Mouse (Mus musculus): Measurements from ENCODE around the gene Arfgap3. TPM values are rescaled to one million over a fixed set of nuclear protein-coding genes. Genes with fewer than 3 reads are reported as not detected.
"Not testable (repeated sequence)": the region's sequence is repeated elsewhere in the genome, so short reads cannot be mapped to it uniquely, and the experiment has no call there.

Arfgap3 gene
- polyA plus RNA-seq, 1 experiment from 2014 or later: 36.9 TPM

- H3K4me1 ChIP-seq (replicated peaks): no peaks in the 10 kb centered on the region
- H3K9me3 ChIP-seq: no peaks in the 10 kb centered on the region; the same call in 1 of the 2 replicates
- no peak overlapping the region for H3K4me3 ChIP-seq
- no peaks in the 10 kb centered on the region for H3K27me3 ChIP-seq (ENCODE audit: insufficient read depth, poor library complexity, severe bottlenecking)
- WGBS: 79% methylated on average over 11 of the region's 11 CpGs
- no peak for DNase-seq (ENCODE audit: low spot score)
- no peak overlapping the region for H3K27ac ChIP-seq
- H3K36me3 ChIP-seq: no peaks in the 10 kb centered on the region
Observed at GRCm38 (mm10) chr15:83281303-83281702, 68.7 kb downstream of the Arfgap3 start.

- no peak overlapping the region for H3K27ac ChIP-seq
- WGBS: 86% methylated on average over 5 of the region's 5 CpGs
- no peaks in the 10 kb centered on the region for H3K36me3 ChIP-seq
- no peaks in the 10 kb centered on the region for H3K27me3 ChIP-seq (ENCODE audit: insufficient read depth, poor library complexity, severe bottlenecking)
- H3K9me3 ChIP-seq: no peaks in the 10 kb centered on the region; the same call in 1 of the 2 replicates
- H3K4me3 ChIP-seq: no peak overlapping the region
- H3K4me1 ChIP-seq (replicated peaks): no peaks in the 10 kb centered on the region
- DNase-seq (ENCODE audit: low spot score): no peak
Observed at GRCm38 (mm10) chr15:83278579-83278978, 71.5 kb downstream of the Arfgap3 start.

GRCm38 (mm10) chr15:83277451-83277850 lies 72.6 kb downstream of the Arfgap3 start:
- DNase-seq (ENCODE audit: low spot score): no peak
- Histone ChIP-seq H3K4me1 (replicated peaks) (no peaks in the 10 kb centered on the region), H3K9me3 (no peaks in the 10 kb centered on the region; the same call in 1 of the 2 replicates), H3K4me3 (no peak overlapping the region), H3K27ac (no peak overlapping the region), H3K36me3 (no peaks in the 10 kb centered on the region), H3K27me3 (ENCODE audit: insufficient read depth, poor library complexity, severe bottlenecking) (no peaks in the 10 kb centered on the region)
- WGBS: 79% methylated on average over 4 of the region's 4 CpGs

GRCm38 (mm10) chr15:83274237-83274636 lies 75.8 kb downstream of the Arfgap3 start:
- H3K4me1 ChIP-seq (replicated peaks); H3K36me3 ChIP-seq: not testable (repeated sequence)

GRCm38 (mm10) chr15:83273017-83273416 lies 77.0 kb downstream of the Arfgap3 start:
- H3K4me1 ChIP-seq (replicated peaks): no peaks in the 10 kb centered on the region
- no peaks in the 10 kb centered on the region; the same call in 1 of the 2 replicates for H3K9me3 ChIP-seq
- H3K36me3 ChIP-seq: no peaks in the 10 kb centered on the region
- no peaks in the 10 kb centered on the region for H3K27me3 ChIP-seq (ENCODE audit: insufficient read depth, poor library complexity, severe bottlenecking)
- no peak for DNase-seq (ENCODE audit: low spot score)
- no peak overlapping the region for H3K4me3 ChIP-seq
- WGBS: 88% methylated on average over 2 of the region's 2 CpGs
- H3K27ac ChIP-seq: no peak overlapping the region

More at GRCm38 (mm10) chr15:83274237-83274636, 75.8 kb downstream of the Arfgap3 start:
- H3K9me3 ChIP-seq; H3K27me3 ChIP-seq (ENCODE audit: insufficient read depth, poor library complexity, severe bottlenecking); H3K4me3 ChIP-seq; DNase-seq (ENCODE audit: low spot score); H3K27ac ChIP-seq: not testable (repeated sequence)

- not testable (repeated sequence) for H3K27ac ChIP-seq; H3K36me3 ChIP-seq; H3K4me1 ChIP-seq (replicated peaks); H3K9me3 ChIP-seq; DNase-seq (ENCODE audit: low spot score); H3K4me3 ChIP-seq; H3K27me3 ChIP-seq (ENCODE audit: insufficient read depth, poor library complexity, severe bottlenecking)
- WGBS: 30% methylated on average over 9 of the region's 9 CpGs
Observed at GRCm38 (mm10) chr15:83271221-83271620, 78.8 kb downstream of the Arfgap3 start.

GRCm38 (mm10) chr15:83269985-83270384 lies 80.1 kb downstream of the Arfgap3 start:
- H3K9me3 ChIP-seq; DNase-seq (ENCODE audit: low spot score); H3K27me3 ChIP-seq (ENCODE audit: insufficient read depth, poor library complexity, severe bottlenecking); H3K36me3 ChIP-seq; H3K4me1 ChIP-seq (replicated peaks); H3K27ac ChIP-seq; H3K4me3 ChIP-seq: not testable (repeated sequence)
- 89% methylated on average over 6 of the region's 6 CpGs for WGBS

- not testable (repeated sequence) for H3K36me3 ChIP-seq; H3K9me3 ChIP-seq; H3K4me3 ChIP-seq; H3K27me3 ChIP-seq (ENCODE audit: insufficient read depth, poor library complexity, severe bottlenecking); H3K4me1 ChIP-seq (replicated peaks); DNase-seq (ENCODE audit: low spot score); H3K27ac ChIP-seq
- WGBS: 69% methylated on average over 7 of the region's 7 CpGs
Observed at GRCm38 (mm10) chr15:83268428-83268827, 81.6 kb downstream of the Arfgap3 start.

- no peak for DNase-seq (ENCODE audit: low spot score)
- WGBS: 31% methylated on average over 1 of the region's 1 CpGs
- Histone ChIP-seq H3K36me3 (no peaks in the 10 kb centered on the region), H3K4me1 (replicated peaks) (no peaks in the 10 kb centered on the region), H3K4me3 (no peak overlapping the region), H3K27me3 (ENCODE audit: insufficient read depth, poor library complexity, severe bottlenecking) (no peaks in the 10 kb centered on the region), H3K9me3 (no peaks in the 10 kb centered on the region), H3K27ac (no peak overlapping the region)
Observed at GRCm38 (mm10) chr15:83265269-83265668, 84.8 kb downstream of the Arfgap3 start.

GRCm38 (mm10) chr15:83263405-83263804 lies 86.6 kb downstream of the Arfgap3 start:
- no peak for DNase-seq (ENCODE audit: low spot score)
- no peaks in the 10 kb centered on the region for H3K4me1 ChIP-seq (replicated peaks)
- H3K4me3 ChIP-seq: no peak overlapping the region
- WGBS: 82% methylated on average over 5 of the region's 5 CpGs
- H3K27ac ChIP-seq: no peak overlapping the region
- H3K36me3 ChIP-seq: no peaks in the 10 kb centered on the region
- H3K9me3 ChIP-seq: no peaks in the 10 kb centered on the region
- no peaks in the 10 kb centered on the region for H3K27me3 ChIP-seq (ENCODE audit: insufficient read depth, poor library complexity, severe bottlenecking)

- no peak overlapping the region for H3K4me3 ChIP-seq
Observed at GRCm38 (mm10) chr15:83257906-83258305, 92.1 kb downstream of the Arfgap3 start.

GRCm38 (mm10) chr15:83256491-83256890 lies 93.6 kb downstream of the Arfgap3 start:
- WGBS: 74% methylated on average over 4 of the region's 4 CpGs
- DNase-seq (ENCODE audit: low spot score): no peak
- H3K27me3 ChIP-seq (ENCODE audit: insufficient read depth, poor library complexity, severe bottlenecking): peaks cover 21% of the 10 kb centered on the region
- no peaks in the 10 kb centered on the region for H3K36me3 ChIP-seq
- no peaks in the 10 kb centered on the region for H3K9me3 ChIP-seq
- H3K27ac ChIP-seq: no peak overlapping the region
- H3K4me3 ChIP-seq: no peak overlapping the region
- H3K4me1 ChIP-seq (replicated peaks): peaks cover 4% of the 10 kb centered on the region

More at GRCm38 (mm10) chr15:83257906-83258305, 92.1 kb downstream of the Arfgap3 start:
- 87% methylated on average over 13 of the region's 13 CpGs for WGBS
- DNase-seq (ENCODE audit: low spot score): no peak
- H3K27ac ChIP-seq: no peak overlapping the region
- no peaks in the 10 kb centered on the region for H3K9me3 ChIP-seq
- H3K36me3 ChIP-seq: no peaks in the 10 kb centered on the region
- H3K27me3 ChIP-seq (ENCODE audit: insufficient read depth, poor library complexity, severe bottlenecking): peaks cover 6% of the 10 kb centered on the region; the same call in 1 of the 2 replicates
- no peaks in the 10 kb centered on the region for H3K4me1 ChIP-seq (replicated peaks)

GRCm38 (mm10) chr15:83255944-83256343 lies 94.1 kb downstream of the Arfgap3 start:
- no peak for DNase-seq (ENCODE audit: low spot score)
- Histone ChIP-seq H3K27ac (no peak overlapping the region), H3K27me3 (ENCODE audit: insufficient read depth, poor library complexity, severe bottlenecking) (peaks cover 26% of the 10 kb centered on the region), H3K9me3 (no peaks in the 10 kb centered on the region), H3K4me1 (replicated peaks) (peaks cover 9% of the 10 kb centered on the region), H3K4me3 (no peak overlapping the region), H3K36me3 (no peaks in the 10 kb centered on the region)
- 84% methylated on average over 7 of the region's 7 CpGs for WGBS

- Histone ChIP-seq H3K4me1 (replicated peaks) (peaks cover 16% of the 10 kb centered on the region), H3K9me3 (no peaks in the 10 kb centered on the region), H3K27me3 (ENCODE audit: insufficient read depth, poor library complexity, severe bottlenecking) (peaks cover 33% of the 10 kb centered on the region), H3K36me3 (no peaks in the 10 kb centered on the region), H3K27ac (no peak overlapping the region), H3K4me3 (no peak overlapping the region)
- DNase-seq (ENCODE audit: low spot score): no peak
- WGBS: 87% methylated on average over 4 of the region's 4 CpGs
Observed at GRCm38 (mm10) chr15:83255191-83255782, 94.8 kb downstream of the Arfgap3 start.
